Mouse (Mus musculus): ENCODE results near the gene Eftud2. TPM values are rescaled to one million over a fixed set of nuclear protein-coding genes. Genes with fewer than 3 reads are reported as not detected.

Gene Eftud2
- polyA plus RNA-seq (2017; shearing (Covaris generic)): 189 TPM

DNA sequence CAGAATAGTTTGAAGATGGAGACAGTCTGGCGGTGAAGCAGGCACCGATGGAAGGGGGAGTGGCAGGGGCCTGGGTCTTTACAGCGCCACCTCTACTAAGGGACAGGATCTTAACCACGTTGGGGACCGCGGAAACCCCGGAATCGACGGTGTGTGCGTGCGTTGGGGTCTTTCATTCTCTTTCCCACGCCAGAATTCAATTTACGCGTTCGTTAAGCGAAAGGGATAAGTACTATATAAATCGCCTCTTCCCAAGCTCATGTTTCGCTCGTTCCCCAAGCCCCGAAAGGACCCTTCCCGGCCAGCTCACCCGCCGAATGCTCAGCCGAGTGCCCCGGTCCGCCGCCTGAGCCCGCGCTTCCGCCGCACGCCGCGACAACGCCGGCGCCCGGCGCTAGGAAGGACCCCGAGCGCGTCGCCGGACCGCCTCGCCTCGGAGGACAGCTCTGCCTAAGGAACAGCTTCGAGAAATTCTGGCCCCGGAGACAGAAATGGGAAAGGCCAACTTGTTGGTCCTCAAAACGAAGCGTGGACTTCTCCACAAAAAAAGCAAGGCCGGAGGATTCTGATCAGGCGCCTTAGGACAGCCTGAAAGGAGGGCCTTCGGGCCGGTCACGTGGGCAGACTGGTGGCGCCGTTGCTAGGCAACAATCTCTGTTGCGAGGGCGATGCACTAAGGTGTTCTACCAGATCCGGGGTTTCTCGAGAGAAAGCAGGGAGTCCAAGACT, at the start of gene Eftud2, which contains the start of gene Ccdc103:
Eftud2 (minus strand) TSS at position 401 of the 729 bp plus-strand sequence.
Ccdc103 (plus strand) TSS at position 620 of the 729 bp plus-strand sequence.

DNA sequence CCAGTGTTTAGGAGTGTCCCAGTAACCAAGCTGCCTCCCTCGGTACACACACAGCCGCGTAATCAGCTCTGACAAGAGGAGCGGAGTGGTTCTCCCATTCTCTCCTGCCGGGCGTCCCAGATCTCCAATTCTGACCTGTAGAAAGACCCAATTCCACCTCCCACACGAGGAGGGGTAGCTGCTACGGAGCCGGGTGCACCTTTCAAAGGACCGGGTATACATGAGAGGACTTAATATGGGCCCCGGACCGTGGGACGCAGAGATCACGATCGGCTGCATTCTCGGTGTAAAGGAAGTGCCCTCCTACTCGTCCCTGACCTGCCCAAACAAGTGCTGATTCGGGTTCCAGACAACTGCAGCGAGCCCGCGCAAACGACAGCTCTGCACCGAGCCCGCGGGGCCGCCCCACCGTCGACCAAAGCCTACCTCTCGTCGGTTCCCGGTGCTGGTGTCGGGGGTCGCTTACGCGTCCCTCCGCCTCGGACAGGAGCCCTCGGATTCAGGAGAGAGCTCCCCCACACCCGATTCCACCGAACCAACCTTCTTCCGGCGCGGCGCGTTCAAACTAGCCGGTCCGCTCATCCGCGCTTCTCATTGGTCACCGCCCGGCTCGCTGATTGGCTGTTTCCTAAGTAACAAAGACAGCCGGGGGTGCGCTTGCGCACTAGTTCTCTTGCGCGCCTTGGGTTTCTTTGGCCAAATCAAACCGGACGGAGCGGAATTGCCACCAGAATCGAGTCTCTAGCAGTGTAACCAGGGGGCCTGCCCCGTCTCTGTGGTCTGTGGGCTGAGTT, 44.0 kb upstream of the Eftud2 start, which contains the start of gene Kif18b:
Kif18b (minus strand) TSS at position 568 of the 794 bp plus-strand sequence.

DNA sequence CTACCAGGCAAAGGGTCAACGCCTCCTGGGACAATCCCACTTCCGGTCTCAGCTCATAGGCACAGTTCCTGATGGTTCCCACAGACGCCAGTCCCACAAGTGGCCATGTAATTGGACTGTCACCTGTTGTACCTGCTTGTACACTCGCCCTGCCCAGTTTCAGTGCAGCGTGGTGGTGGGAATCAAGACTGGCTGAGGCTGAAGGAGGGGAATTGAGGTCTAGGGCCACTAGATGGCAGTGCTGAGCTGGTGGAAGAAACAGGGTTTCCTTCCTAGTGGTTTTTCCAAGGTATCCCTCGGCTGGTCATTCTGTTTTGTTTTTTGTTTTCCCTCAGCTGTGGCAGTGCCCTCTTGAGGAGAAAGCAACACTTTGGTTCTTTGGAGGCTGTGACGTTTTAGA, 20.0 kb upstream of the Eftud2 start, which contains the start of gene Gfap:
Gfap (minus strand) TSS at position 150 of the 400 bp plus-strand sequence.

DNA sequence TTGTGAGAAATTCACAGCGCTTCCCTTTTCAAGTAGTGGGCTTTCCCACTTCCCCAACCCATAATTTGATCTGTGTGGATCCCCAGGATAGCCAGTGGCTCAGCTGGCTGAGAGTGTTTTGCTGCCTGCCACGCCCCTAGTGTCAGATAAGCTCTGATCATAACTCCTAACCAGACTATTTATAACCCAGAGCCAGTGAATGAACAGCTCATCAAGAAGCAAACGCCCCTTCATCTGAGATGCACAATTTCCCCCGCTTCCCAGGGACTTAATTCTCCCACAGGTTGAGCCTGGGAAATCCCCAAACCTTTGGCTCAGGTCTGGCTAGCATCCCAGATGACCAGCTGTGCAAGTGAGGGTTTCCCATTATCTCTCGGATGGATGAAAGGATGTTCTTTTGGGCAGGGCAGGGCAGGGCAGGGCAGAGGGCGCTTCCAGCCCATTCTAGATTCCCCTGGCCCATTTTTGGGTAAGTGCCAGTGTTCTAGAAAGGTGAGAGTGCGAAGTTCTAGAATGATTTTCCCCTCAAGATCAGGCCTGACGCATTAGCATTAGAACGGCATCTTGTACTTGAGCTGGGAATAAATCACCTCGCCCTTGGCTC, 3.9 kb upstream of the Eftud2 start, which contains the start of gene Fam187a:
Fam187a (plus strand) TSS at position 554 of the 604 bp plus-strand sequence.

DNA sequence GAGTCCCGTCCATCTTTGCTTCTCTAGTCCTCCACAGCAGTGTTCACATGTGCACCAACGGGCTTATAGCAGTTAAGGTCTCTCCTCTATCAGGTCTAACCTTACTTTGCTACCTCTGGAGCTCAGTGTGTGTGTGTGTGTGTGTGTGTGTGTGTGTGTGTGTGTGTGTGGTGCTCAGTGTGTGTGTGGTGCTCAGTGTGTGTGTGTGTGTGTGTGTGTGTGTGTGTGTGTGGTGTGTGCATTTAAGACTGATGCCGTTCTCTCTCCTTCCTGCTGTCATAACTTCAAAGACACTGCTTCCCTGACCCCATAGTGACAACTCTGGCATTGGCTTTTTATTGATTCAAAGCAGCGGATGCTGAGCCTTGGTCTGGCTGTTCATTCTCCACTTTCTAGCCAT, 45.2 kb downstream of the Eftud2 start, which contains the start of gene Higd1b:
Higd1b (plus strand) TSS at position 301 of the 400 bp plus-strand sequence.

GRCm38 (mm10) chr11:102819021-102819782, 61.6 kb downstream of the Eftud2 start, which contains the start of gene Gjc1:
Gene Gjc1 (minus strand): TSS chr11:102819700.

Other genes starting within 250 kb of the Eftud2 start
- not detected for gene Meioc, start 217.3 kb downstream of the Eftud2 start, polyA plus RNA-seq (2017; shearing (Covaris generic))
- gene Ccdc43, start 183.2 kb downstream of the Eftud2 start, polyA plus RNA-seq (2017; shearing (Covaris generic)): 44.1 TPM
- 0.14 TPM for gene Adam11, start 119.5 kb downstream of the Eftud2 start, polyA plus RNA-seq (2017; shearing (Covaris generic))
- 0.11 TPM for gene Gjc1, start 61.3 kb downstream of the Eftud2 start, polyA plus RNA-seq (2017; shearing (Covaris generic))
- gene Higd1b, start 45.1 kb downstream of the Eftud2 start, polyA plus RNA-seq (2017; shearing (Covaris generic)): not detected
- gene Ccdc103, start 219 bp upstream of the Eftud2 start, polyA plus RNA-seq (2017; shearing (Covaris generic)): not detected
- not detected for gene Fam187a, start 4.2 kb upstream of the Eftud2 start, polyA plus RNA-seq (2017; shearing (Covaris generic))
- 0.10 TPM for gene Gfap, start 19.9 kb upstream of the Eftud2 start, polyA plus RNA-seq (2017; shearing (Covaris generic))
- 2.6 TPM for gene Kif18b, start 44.1 kb upstream of the Eftud2 start, polyA plus RNA-seq (2017; shearing (Covaris generic))
- gene C1ql1, start 65.7 kb upstream of the Eftud2 start, polyA plus RNA-seq (2017; shearing (Covaris generic)): not detected
- gene Nmt1, start 147.2 kb upstream of the Eftud2 start, polyA plus RNA-seq (2017; shearing (Covaris generic)): 81.7 TPM
- gene Dcakd, start 147.3 kb upstream of the Eftud2 start, polyA plus RNA-seq (2017; shearing (Covaris generic)): 34.8 TPM
- gene Plcd3, start 220.7 kb upstream of the Eftud2 start, polyA plus RNA-seq (2017; shearing (Covaris generic)): not detected
- gene Acbd4, start 220.7 kb upstream of the Eftud2 start, polyA plus RNA-seq (2017; shearing (Covaris generic)): 57.4 TPM
- 4.0 TPM for gene Hexim1, start 235.2 kb upstream of the Eftud2 start, polyA plus RNA-seq (2017; shearing (Covaris generic))